Mouse (Mus musculus) kidney, adult 2 months (tissue): ENCODE data around the gene Ildr2. TPM values are rescaled to one million over a fixed set of nuclear protein-coding genes. Genes with fewer than 3 reads are reported as not detected.

Experiments used
- DNase-seq: peaks from one replicate; pipeline ENCODE4 v3.0.0; 2021
- H3K27ac ChIP-seq: fragments of 200-500 bp; 2 replicates; pipeline ENCODE4 v1.5.1; 2012; ENCODE audit warnings: low read depth, low read length, control low read depth, inconsistent platforms; ENCODE audit not compliant: insufficient read depth
- H3K27me3 ChIP-seq: fragments of 200-500 bp; replicated peaks from 2 replicates; pipeline ENCODE4 v1.6.1; 2012; ENCODE audit warnings: mild to moderate bottlenecking, moderate library complexity, low read length, inconsistent platforms; ENCODE audit not compliant: control insufficient read depth, insufficient read depth
- H3K36me3 ChIP-seq: fragments of 200-500 bp; 2 replicates; pipeline ENCODE4 v1.6.1; 2012; ENCODE audit warnings: mild to moderate bottlenecking, moderate library complexity, low read length, inconsistent platforms; ENCODE audit not compliant: control insufficient read depth, insufficient read depth
- H3K4me1 ChIP-seq: fragments of 200-500 bp; 2 replicates; pipeline ENCODE4 v1.6.1; 2011; ENCODE audit warnings: low read length; ENCODE audit not compliant: control insufficient read depth, insufficient read depth
- H3K4me3 ChIP-seq: fragments of 200-500 bp; 2 replicates; pipeline ENCODE4 v1.5.1; 2011; ENCODE audit warnings: mild to moderate bottlenecking, low read depth, low read length, control low read depth; ENCODE audit not compliant: insufficient read depth
- CTCF ChIP-seq: fragments of 200-500 bp; conservative IDR thresholded peaks from 2 replicates; pipeline ENCODE4 v1.5.1; 2011; ENCODE audit warnings: low read depth, mild to moderate bottlenecking, control low read depth, low read length, moderate library complexity, mixed read lengths; ENCODE audit not compliant: insufficient read depth, insufficient read length
- POLR2A ChIP-seq: fragments of 200-500 bp; IDR thresholded peaks from one replicate; pipeline ENCODE4 v1.6.1; 2011; ENCODE audit warnings: low read depth, low read length, control low read depth
- WGBS: fragments of 180-500 bp; shearing (Covaris S2); methylation state at CpG from one replicate; pipeline ENCODE4 v1.1.7; 2018; 5-methylcytosine and 5-hydroxymethylcytosine counted together
- polyA plus RNA-seq: library from polyadenylated mRNA; depleted of rRNA; stranded (reverse); fragments of >200 nt; gene quantifications from 2 replicates; pipeline ENCODE4 v1.2.3, GENCODE M21; 2012

Ildr2 gene
- polyA plus RNA-seq, 1 experiment: 12.3 TPM

DNA sequence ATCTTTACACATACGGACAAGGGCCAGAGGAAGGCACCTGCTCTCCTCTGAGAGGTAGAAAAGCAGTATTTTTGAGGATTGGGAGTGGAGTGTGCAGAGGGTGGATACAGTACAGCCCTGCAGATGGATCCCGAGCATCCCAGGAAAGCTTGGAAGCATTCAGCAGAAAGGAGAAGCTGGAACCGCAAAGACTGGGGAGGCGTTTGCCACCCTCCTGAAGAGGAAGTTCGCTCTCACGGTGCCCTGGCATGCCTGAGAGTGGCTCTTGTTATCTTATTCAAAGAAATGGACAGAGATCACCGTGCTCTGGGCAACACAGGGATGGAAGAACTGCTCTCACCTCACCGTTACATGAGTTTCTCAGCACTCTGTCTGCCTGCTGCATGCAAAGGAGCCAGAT, 30.5 kb downstream of the Ildr2 start:
- no peak for TF ChIP-seq CTCF
- no peak for TF ChIP-seq POLR2A
- H3K27ac ChIP-seq: no peak overlapping the region
- no peaks in the 10 kb centered on the region for H3K36me3 ChIP-seq
- DNase-seq: no peak
- peaks cover 14% of the 10 kb centered on the region for H3K4me1 ChIP-seq
- no peaks in the 10 kb centered on the region for H3K27me3 ChIP-seq
- 75% methylated on average over 8 of the region's 8 CpGs for WGBS
- H3K4me3 ChIP-seq: no peak overlapping the region

GRCm38 (mm10) chr1:166286231-166286630, 32.3 kb downstream of the Ildr2 start:
- WGBS: 86% methylated on average over 9 of the region's 9 CpGs
- Histone ChIP-seq H3K27ac (no peak overlapping the region), H3K27me3 (no peaks in the 10 kb centered on the region), H3K4me3 (no peak overlapping the region), H3K36me3 (no peaks in the 10 kb centered on the region), H3K4me1 (peaks cover 9% of the 10 kb centered on the region)
- no peak for TF ChIP-seq POLR2A
- no peak for TF ChIP-seq CTCF
- no peak for DNase-seq

DNA sequence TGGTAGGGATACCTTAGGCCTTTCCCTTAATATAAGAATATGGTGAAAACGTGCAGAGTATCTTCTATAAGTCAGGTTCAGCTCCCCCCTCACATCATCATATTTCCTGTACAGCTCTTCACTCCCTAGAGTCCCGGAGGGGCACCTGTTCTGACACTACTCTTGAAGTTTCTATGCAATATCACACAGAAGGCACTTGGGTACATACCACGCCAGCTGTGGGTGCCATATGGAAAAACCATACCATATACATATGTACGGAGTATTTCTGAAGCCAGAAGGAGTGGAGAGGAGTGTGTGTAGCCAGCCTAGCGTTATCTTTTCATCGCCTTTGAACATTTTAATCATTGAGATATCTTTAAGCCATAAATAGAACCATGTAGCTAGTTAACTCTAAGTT, 36.6 kb downstream of the Ildr2 start:
- no peak for TF ChIP-seq CTCF
- TF ChIP-seq POLR2A: no peak
- Histone ChIP-seq H3K27ac (no peak overlapping the region), H3K4me1 (no peaks in the 10 kb centered on the region), H3K27me3 (no peaks in the 10 kb centered on the region), H3K4me3 (no peak overlapping the region), H3K36me3 (no peaks in the 10 kb centered on the region)
- WGBS: 87% methylated on average over 6 of the region's 6 CpGs
- no peak for DNase-seq

GRCm38 (mm10) chr1:166293086-166293485, 39.1 kb downstream of the Ildr2 start:
- H3K27ac ChIP-seq: no peak overlapping the region
- 64% methylated on average over 3 of the region's 3 CpGs for WGBS
- no peak for DNase-seq
- no peaks in the 10 kb centered on the region for H3K27me3 ChIP-seq
- TF ChIP-seq POLR2A (no peak), CTCF (no peak)
- no peaks in the 10 kb centered on the region for H3K4me1 ChIP-seq
- H3K4me3 ChIP-seq: no peak overlapping the region
- no peaks in the 10 kb centered on the region for H3K36me3 ChIP-seq

GRCm38 (mm10) chr1:166295548-166295947, 41.6 kb downstream of the Ildr2 start:
- H3K27ac ChIP-seq: no peak overlapping the region
- H3K36me3 ChIP-seq: no peaks in the 10 kb centered on the region
- no peak overlapping the region for H3K4me3 ChIP-seq
- no peaks in the 10 kb centered on the region for H3K27me3 ChIP-seq
- no peak for DNase-seq
- TF ChIP-seq POLR2A: no peak
- TF ChIP-seq CTCF: no peak
- H3K4me1 ChIP-seq: no peaks in the 10 kb centered on the region
- 80% methylated on average over 7 of the region's 7 CpGs for WGBS

- DNase-seq: peak; percentile 73
- TF ChIP-seq POLR2A: no peak
- no peak for TF ChIP-seq CTCF
- Histone ChIP-seq H3K36me3 (no peaks in the 10 kb centered on the region), H3K27ac (no peak overlapping the region), H3K27me3 (no peaks in the 10 kb centered on the region), H3K4me3 (no peak overlapping the region), H3K4me1 (no peaks in the 10 kb centered on the region)
- 43% methylated on average over 9 of the region's 9 CpGs for WGBS
Measured at GRCm38 (mm10) chr1:166296371-166296770, 42.4 kb downstream of the Ildr2 start.

DNA sequence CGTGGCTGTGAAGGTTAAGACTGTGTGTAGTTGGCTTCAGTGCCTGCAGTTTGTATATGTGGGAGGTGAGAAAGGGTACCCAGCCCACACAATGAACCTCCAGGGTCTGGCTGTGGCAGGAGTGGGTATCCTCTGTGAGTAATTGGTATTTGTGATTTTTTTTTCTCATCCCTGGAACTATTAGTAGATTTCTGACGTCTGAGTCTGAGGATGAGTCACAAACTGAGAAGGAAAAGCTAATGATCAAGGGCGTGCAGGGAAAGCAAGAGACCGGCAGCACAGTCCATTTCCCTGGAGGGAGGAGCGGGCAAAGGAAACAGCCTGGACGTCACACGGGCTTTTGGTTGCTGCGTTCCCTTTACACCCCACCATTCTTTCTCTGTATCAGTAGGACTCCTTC, 43.0 kb downstream of the Ildr2 start:
- Histone ChIP-seq H3K4me1 (no peaks in the 10 kb centered on the region), H3K36me3 (no peaks in the 10 kb centered on the region), H3K27me3 (no peaks in the 10 kb centered on the region), H3K4me3 (no peak overlapping the region), H3K27ac (no peak overlapping the region)
- TF ChIP-seq POLR2A (no peak), CTCF (no peak)
- no peak for DNase-seq
- 63% methylated on average over 8 of the region's 8 CpGs for WGBS

GRCm38 (mm10) chr1:166297499-166298111, 43.7 kb downstream of the Ildr2 start:
- Histone ChIP-seq H3K27ac (no peak overlapping the region), H3K4me3 (no peak overlapping the region), H3K27me3 (no peaks in the 10 kb centered on the region), H3K4me1 (no peaks in the 10 kb centered on the region), H3K36me3 (no peaks in the 10 kb centered on the region)
- no peak for DNase-seq
- WGBS: 60% methylated on average over 15 of the region's 15 CpGs
- no peak for TF ChIP-seq CTCF
- TF ChIP-seq POLR2A: no peak
